34 mouse cellular contexts compared by ENCODE assay signal in genomic region chr11:99153767-99154753, GRCm38 (mm10). TPM values are rescaled to one million over a fixed set of nuclear protein-coding genes. Genes with fewer than 3 reads are reported as not detected.
DNase-seq lines count a peak whose midpoint lies in the region; ATAC-seq and TF ChIP-seq lines count a peak whose summit lies in the region.
"Had no signal": no experiment of that assay in that cellular context is flagged by ENCODE, and none has a peak within 500 bp of the region (broad histone marks: within the 10 kb centered on the region; RNA-seq: fewer than 3 reads in every experiment).

No protein-coding gene starts in this region.

- peaks cover 5% of the 10 kb centered on the region for H3K4me1 ChIP-seq in midbrain, embryonic 11.5 days (ENCODE audit: control insufficient read depth, insufficient read depth, low read length)
- H3K4me1 ChIP-seq in midbrain, embryonic 15.5 days = peaks cover under 1% of the 10 kb centered on the region
- no peaks in the 10 kb centered on the region; the same call in 1 of the 2 replicates for H3K4me1 ChIP-seq in bone marrow, adult 2 months (ENCODE audit: control insufficient read depth, insufficient read depth, low read length)

- H3K27ac ChIP-seq in midbrain, embryonic 11.5 days (ENCODE audit: low read depth, low read length) = no peak overlapping the region
- no peak overlapping the region for H3K27ac ChIP-seq in midbrain, embryonic 15.5 days
- H3K27ac ChIP-seq in bone marrow, adult 2 months (ENCODE audit: control insufficient read depth, insufficient read depth, low read depth, low read length, poor library complexity) = no peak overlapping the region
- H3K27ac ChIP-seq: embryonic facial prominence, embryonic 13.5 days; gastrocnemius, adult 2 months; heart, adult 2 months; hindbrain, embryonic 13.5 days; intestine, embryonic 15.5 days; kidney, postnatal 0 days; limb, embryonic 10.5 days; limb, embryonic 15.5 days; liver, embryonic 14.5 days; lung, embryonic 15.5 days; midbrain, embryonic 12.5 days; neural tube, embryonic 15.5 days had no signal

- H3K4me2 ChIP-seq in midbrain, embryonic 11.5 days = no peak overlapping the region
- H3K4me2 ChIP-seq in midbrain, embryonic 15.5 days = no peak overlapping the region
- H3K4me2 ChIP-seq: embryonic facial prominence, embryonic 13.5 days; hindbrain, embryonic 13.5 days; intestine, embryonic 15.5 days; limb, embryonic 15.5 days; lung, embryonic 15.5 days; midbrain, embryonic 12.5 days; neural tube, embryonic 15.5 days had no signal

- no peak for TF ChIP-seq CTCF in bone marrow, adult 2 months (IDR thresholded peaks at IDR 0.05; ENCODE audit: control insufficient read depth, insufficient read depth, low read length)

- no peaks in the 10 kb centered on the region for H3K9me3 ChIP-seq in midbrain, embryonic 11.5 days (ENCODE audit: control insufficient read depth, low read length)
- no peaks in the 10 kb centered on the region for H3K9me3 ChIP-seq in midbrain, embryonic 15.5 days
- H3K9me3 ChIP-seq: embryonic facial prominence, embryonic 13.5 days; G1E; hindbrain, embryonic 13.5 days; intestine, embryonic 15.5 days; limb, embryonic 10.5 days; limb, embryonic 15.5 days; lung, embryonic 15.5 days; midbrain, embryonic 12.5 days; neural tube, embryonic 15.5 days had no signal

- DNase-seq in CD4-positive, CD25-positive, alpha-beta regulatory T cell, adult 2 months (ENCODE audit: low read depth, low spot score) = peak; percentile 55
- DNase-seq in midbrain, embryonic 11.5 days (ENCODE audit: low spot score, missing footprints) = peak; percentile 80
- DNase-seq in B cell, adult 2 months = peak; percentile 54 to 59
- no peak for DNase-seq in layer of hippocampus, adult 18-20 months (ENCODE audit: low spot score in 2 of 2)
- no peak for DNase-seq in urinary bladder, adult 18-20 months (ENCODE audit: low spot score in 2 of 2)
- DNase-seq: adrenal gland, postnatal 10 days; cerebellum, adult 11 months; cerebellum, adult 9-10 months; cerebellum, postnatal 36 days; gastrocnemius, adult 2 months; heart, adult 2 months; heart, postnatal 4 days; kidney, adult 8-10 months; kidney, postnatal 4 days; layer of hippocampus, adult 9-11 months; right cerebral cortex, postnatal 25 days had no signal

- H3K4me3 ChIP-seq in midbrain, embryonic 11.5 days (ENCODE audit: low read depth, low read length) = no peak overlapping the region
- H3K4me3 ChIP-seq in midbrain, embryonic 15.5 days = no peak overlapping the region
- peak overlapping the region; percentile 63 for H3K4me3 ChIP-seq in bone marrow, adult 2 months (replicated peaks; ENCODE audit: control insufficient read depth, low read depth, low read length)
- H3K4me3 ChIP-seq: embryonic facial prominence, embryonic 13.5 days; erythroblast, embryonic 14.5 days; gastrocnemius, adult 2 months; heart, adult 2 months; heart, embryonic 12.5 days; hindbrain, embryonic 13.5 days; intestine, embryonic 15.5 days; limb, embryonic 10.5 days; limb, embryonic 15.5 days; lung, embryonic 15.5 days; midbrain, embryonic 12.5 days; neural tube, embryonic 15.5 days had no signal

- no peak for TF ChIP-seq POLR2A in bone marrow, adult 2 months (IDR thresholded peaks at IDR 0.05; ENCODE audit: borderline replicate concordance, control insufficient read depth, low read depth, low read length)

- no peak for ATAC-seq in CD4-positive, CD25-positive, alpha-beta regulatory T cell, adult 4 months
- no peak for ATAC-seq in midbrain, embryonic 11.5 days (ENCODE audit: low FRiP score)
- ATAC-seq in midbrain, embryonic 15.5 days (replicated peaks) = no peak
- ATAC-seq: forebrain, embryonic 16.5 days; intestine, embryonic 15.5 days had no signal

- H3K36me3 ChIP-seq in midbrain, embryonic 11.5 days (ENCODE audit: control insufficient read depth, insufficient read depth, low read length) = no peaks in the 10 kb centered on the region
- no peaks in the 10 kb centered on the region for H3K36me3 ChIP-seq in midbrain, embryonic 15.5 days (replicated peaks)
- H3K36me3 ChIP-seq: embryonic facial prominence, embryonic 13.5 days; G1E; heart, embryonic 12.5 days; hindbrain, embryonic 13.5 days; intestine, embryonic 15.5 days; limb, embryonic 10.5 days; limb, embryonic 15.5 days; lung, embryonic 15.5 days; midbrain, embryonic 12.5 days; neural tube, embryonic 15.5 days had no signal

- no peak overlapping the region for H3K9ac ChIP-seq in midbrain, embryonic 11.5 days (ENCODE audit: low read length)
- H3K9ac ChIP-seq in midbrain, embryonic 15.5 days = no peak overlapping the region
- H3K9ac ChIP-seq: embryonic facial prominence, embryonic 13.5 days; heart, embryonic 12.5 days; hindbrain, embryonic 13.5 days; intestine, embryonic 15.5 days; limb, embryonic 15.5 days; liver, embryonic 14.5 days; lung, embryonic 15.5 days; midbrain, embryonic 12.5 days; neural tube, embryonic 15.5 days had no signal

- WGBS in midbrain, embryonic 11.5 days = 81% methylated on average over 7 of the region's 7 CpGs
- WGBS in midbrain, embryonic 15.5 days = 78% methylated on average over 7 of the region's 7 CpGs
- 54% methylated on average over 7 of the region's 7 CpGs for WGBS in bone marrow, adult 2 months

- no peaks in the 10 kb centered on the region for H3K27me3 ChIP-seq in midbrain, embryonic 11.5 days (ENCODE audit: control insufficient read depth, insufficient read depth, low read length)
- H3K27me3 ChIP-seq in midbrain, embryonic 15.5 days (replicated peaks) = no peaks in the 10 kb centered on the region
- H3K27me3 ChIP-seq: embryonic facial prominence, embryonic 13.5 days; intestine, embryonic 15.5 days; limb, embryonic 15.5 days had no signal

RNA-seq across cellular contexts. Expression of gene Ccr7, which starts 0.8 kb away (rescaled TPM):
- 100 to 1,000 TPM; 277 to 361 TPM for polyA plus RNA-seq in CD4-positive, CD25-positive, alpha-beta regulatory T cell, adult 4 months (2017; shearing (Covaris generic))
- polyA plus RNA-seq in midbrain, embryonic 11.5 days (2014; fragmentation: Nextera tagmentation; extraction: Ambion mirVana) = 0.41 TPM in 1 of 2 replicates, not detected in the other
- 0.09 TPM in 1 of 2 replicates, not detected in the other for polyA plus RNA-seq in midbrain, embryonic 15.5 days (2015; fragmentation: Nextera tagmentation; extraction: Ambion mirVana)
- 1.5 and 9.7 TPM in 2 replicates for polyA plus RNA-seq in bone marrow, adult 2 months (2011; ENCODE audit: insufficient read depth, insufficient read length, low replicate concordance, missing spikeins)
- total RNA-seq in layer of hippocampus, adult 18-20 months (2021) = not detected
- total RNA-seq: gastrocnemius, adult 2 months; left cerebral cortex, postnatal 10 days had no signal
- polyA plus RNA-seq: erythroblast, embryonic 14.5 days; forebrain, embryonic 16.5 days; G1E; hindbrain, embryonic 13.5 days; neural tube, embryonic 15.5 days had no signal

Comparison
In these comparisons a context has a peak if more than half of its experiments do, and no peak if none do; other contexts are left out.
1. DNase-seq: peak in CD4-positive, CD25-positive, alpha-beta regulatory T cell, adult 2 months (single experiment), midbrain, embryonic 11.5 days (single experiment) and B cell, adult 2 months (2 of 2); none in layer of hippocampus, adult 18-20 months (0 of 2) and urinary bladder, adult 18-20 months (0 of 2).
2. RNA of gene Ccr7, which starts 0.8 kb away (polyA plus RNA-seq): 277 to 361 TPM in CD4-positive, CD25-positive, alpha-beta regulatory T cell, adult 4 months; 1.5 to 9.7 TPM in bone marrow, adult 2 months, 0.41 TPM in midbrain, embryonic 11.5 days and 0.09 TPM in midbrain, embryonic 15.5 days; every median in the first group is over 10 times any median in the second.